In the genomic region with DNA sequence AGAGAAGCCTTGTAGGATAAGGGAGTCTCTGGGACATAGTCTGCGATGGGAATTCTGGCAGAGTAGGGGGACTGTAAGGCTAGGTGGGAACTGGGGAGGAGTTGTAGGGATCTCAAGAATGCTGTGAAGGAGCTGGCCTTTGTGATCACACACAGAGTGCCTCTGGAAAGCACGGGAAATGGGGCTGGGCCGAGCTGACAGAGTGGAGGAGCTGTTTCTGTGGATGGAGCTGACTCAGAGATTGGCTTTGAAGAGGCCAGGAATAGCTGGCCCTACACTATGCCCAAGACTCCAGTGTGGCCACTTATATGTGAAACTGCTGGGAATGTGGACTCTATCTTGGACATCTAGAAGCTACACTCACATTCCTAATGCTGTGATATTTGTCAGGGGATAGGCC, we compare ENCODE assay signal across 27 mouse cellular contexts. TPM values are rescaled to one million over a fixed set of nuclear protein-coding genes. Genes with fewer than 3 reads are reported as not detected.
DNase-seq lines count a peak whose midpoint lies in the region; ATAC-seq and TF ChIP-seq lines count a peak whose summit lies in the region.
"Had no signal": no experiment of that assay in that cellular context is flagged by ENCODE, and none has a peak within 500 bp of the region (broad histone marks: within the 10 kb centered on the region; RNA-seq: fewer than 3 reads in every experiment).

No protein-coding gene starts in this region.

- H3K4me3 ChIP-seq in heart, embryonic 12.5 days, result no peak overlapping the region
- no peak overlapping the region for H3K4me3 ChIP-seq in heart, embryonic 11.5 days (ENCODE audit: low read depth, low read length)
- H3K4me3 ChIP-seq in liver, embryonic 12.5 days, result no peak overlapping the region
- H3K4me3 ChIP-seq in liver, postnatal 0 days (ENCODE audit: low read depth, low read length), result no peak overlapping the region
- no peak overlapping the region for H3K4me3 ChIP-seq in stomach, postnatal 0 days (ENCODE audit: low read depth, low read length)
- H3K4me3 ChIP-seq in forebrain, embryonic 12.5 days (replicated peaks), result no peak overlapping the region
- H3K4me3 ChIP-seq: gastrocnemius, adult 2 months; heart, adult 2 months; hindbrain, embryonic 15.5 days; stomach, embryonic 15.5 days had no signal

- 0 out of 2 replicates have a peak, but pooled peaks cover 5% of the 10 kb centered on the region for H3K36me3 ChIP-seq in heart, embryonic 12.5 days
- no peaks in the 10 kb centered on the region for H3K36me3 ChIP-seq in heart, embryonic 11.5 days (ENCODE audit: control insufficient read depth, insufficient read depth, low read length)
- peaks cover 6% of the 10 kb centered on the region for H3K36me3 ChIP-seq in liver, embryonic 12.5 days
- H3K36me3 ChIP-seq in liver, postnatal 0 days (replicated peaks; ENCODE audit: insufficient read depth, low read length), result peaks cover 10% of the 10 kb centered on the region; the same call in 1 of the 2 replicates
- H3K36me3 ChIP-seq in stomach, postnatal 0 days (ENCODE audit: control insufficient read depth, insufficient read depth, low read length), result no peaks in the 10 kb centered on the region
- peaks cover 8% of the 10 kb centered on the region for H3K36me3 ChIP-seq in forebrain, embryonic 12.5 days (replicated peaks)
- H3K36me3 ChIP-seq: stomach, embryonic 15.5 days had no signal

- no peak overlapping the region for H3K9ac ChIP-seq in heart, embryonic 12.5 days
- H3K9ac ChIP-seq in heart, embryonic 11.5 days (ENCODE audit: low read depth, low read length), result no peak overlapping the region
- H3K9ac ChIP-seq in liver, embryonic 12.5 days, result no peak overlapping the region
- no peak overlapping the region for H3K9ac ChIP-seq in liver, postnatal 0 days (replicated peaks)
- H3K9ac ChIP-seq in stomach, postnatal 0 days (ENCODE audit: low read length), result no peak overlapping the region
- H3K9ac ChIP-seq in forebrain, embryonic 12.5 days, result no peak overlapping the region
- H3K9ac ChIP-seq: hindbrain, embryonic 15.5 days; stomach, embryonic 15.5 days had no signal

- no peak overlapping the region for H3K4me2 ChIP-seq in heart, embryonic 12.5 days
- H3K4me2 ChIP-seq in heart, embryonic 11.5 days, result no peak overlapping the region
- H3K4me2 ChIP-seq in liver, embryonic 12.5 days, result no peak overlapping the region
- H3K4me2 ChIP-seq in liver, postnatal 0 days (ENCODE audit: low read depth, low read length), result no peak overlapping the region
- no peak overlapping the region for H3K4me2 ChIP-seq in stomach, postnatal 0 days (replicated peaks; ENCODE audit: low read depth)
- H3K4me2 ChIP-seq in forebrain, embryonic 12.5 days, result no peak overlapping the region
- H3K4me2 ChIP-seq: hindbrain, embryonic 15.5 days; midbrain, embryonic 11.5 days; stomach, embryonic 15.5 days had no signal

- H3K27ac ChIP-seq in heart, embryonic 12.5 days (ENCODE audit: poor library complexity, severe bottlenecking), result no peak overlapping the region
- H3K27ac ChIP-seq in heart, embryonic 11.5 days (ENCODE audit: low read depth, low read length), result no peak overlapping the region
- peak overlapping the region; percentile 22; the same call in 1 of the 2 replicates for H3K27ac ChIP-seq in liver, embryonic 12.5 days
- no peak overlapping the region for H3K27ac ChIP-seq in liver, postnatal 0 days (ENCODE audit: low read depth)
- H3K27ac ChIP-seq in stomach, postnatal 0 days (replicated peaks), result peak overlapping the region; percentile 61; the same call in 1 of the 2 replicates
- H3K27ac ChIP-seq in forebrain, embryonic 12.5 days, result no peak overlapping the region
- H3K27ac ChIP-seq: gastrocnemius, adult 2 months; heart, adult 2 months; hindbrain, embryonic 15.5 days; kidney, postnatal 0 days; stomach, embryonic 15.5 days had no signal

- TF ChIP-seq EP300 in liver, postnatal 0 days (IDR thresholded peaks at IDR 0.05; ENCODE audit: low read depth), result no peak
- no peak for TF ChIP-seq EP300 in stomach, postnatal 0 days (optimal IDR thresholded peaks at IDR 0.05)

- no peaks in the 10 kb centered on the region for H3K9me3 ChIP-seq in heart, embryonic 12.5 days (replicated peaks)
- no peaks in the 10 kb centered on the region for H3K9me3 ChIP-seq in heart, embryonic 11.5 days (replicated peaks; ENCODE audit: control insufficient read depth, low read length)
- H3K9me3 ChIP-seq in liver, embryonic 12.5 days (replicated peaks), result no peaks in the 10 kb centered on the region
- H3K9me3 ChIP-seq in liver, postnatal 0 days (ENCODE audit: low read length), result no peaks in the 10 kb centered on the region
- no peaks in the 10 kb centered on the region for H3K9me3 ChIP-seq in stomach, postnatal 0 days (ENCODE audit: control insufficient read depth, low read length)
- no peaks in the 10 kb centered on the region for H3K9me3 ChIP-seq in forebrain, embryonic 12.5 days
- H3K9me3 ChIP-seq: hindbrain, embryonic 15.5 days; stomach, embryonic 15.5 days had no signal

- no peak for DNase-seq in liver, postnatal 0 days
- DNase-seq in NIH3T3 (ENCODE audit: low read depth), result peak; percentile 30
- peak; percentile 29 for DNase-seq in stomach, postnatal 0 days (ENCODE audit: low spot score)
- DNase-seq: adrenal gland, postnatal 25 days; gastrocnemius, adult 2 months; gastrocnemius, postnatal 36 days; heart, adult 2 months; heart, postnatal 4 days; kidney, adult 2 months; kidney, postnatal 4 days; lung, adult 2 months; lung, postnatal 36 days; right cerebral cortex, postnatal 25 days; thymus, adult 18-20 months; thymus, postnatal 25 days had no signal

- peaks cover 14% of the 10 kb centered on the region for H3K4me1 ChIP-seq in heart, embryonic 12.5 days (replicated peaks)
- peaks cover 8% of the 10 kb centered on the region; the same call in 1 of the 2 replicates for H3K4me1 ChIP-seq in heart, embryonic 11.5 days (ENCODE audit: control insufficient read depth, insufficient read depth, low read length)
- H3K4me1 ChIP-seq in liver, embryonic 12.5 days, result peaks cover 9% of the 10 kb centered on the region
- H3K4me1 ChIP-seq in liver, postnatal 0 days (ENCODE audit: insufficient read depth), result no peaks in the 10 kb centered on the region
- no peaks in the 10 kb centered on the region for H3K4me1 ChIP-seq in stomach, postnatal 0 days (replicated peaks; ENCODE audit: control insufficient read depth, insufficient read depth)
- H3K4me1 ChIP-seq in forebrain, embryonic 12.5 days, result no peaks in the 10 kb centered on the region
- H3K4me1 ChIP-seq: hindbrain, embryonic 15.5 days had no signal

- TF ChIP-seq CTCF in liver, postnatal 0 days (IDR thresholded peaks at IDR 0.05; ENCODE audit: low read depth), result no peak
- no peak for TF ChIP-seq CTCF in stomach, postnatal 0 days (IDR thresholded peaks at IDR 0.05; ENCODE audit: low read depth)

- 0 out of 2 replicates have a peak, but pooled peaks have one; percentile 22 for ATAC-seq in heart, embryonic 12.5 days (ENCODE audit: insufficient number of reproducible peaks, low FRiP score)
- no peak for ATAC-seq in heart, embryonic 11.5 days (replicated peaks; ENCODE audit: insufficient number of reproducible peaks, low FRiP score, low TSS enrichment)
- no peak for ATAC-seq in liver, embryonic 12.5 days
- ATAC-seq in liver, postnatal 0 days, result no peak
- 0 out of 2 replicates have a peak, but pooled peaks have one; percentile 50 for ATAC-seq in stomach, postnatal 0 days (ENCODE audit: low FRiP score, low TSS enrichment)
- no peak for ATAC-seq in forebrain, embryonic 12.5 days (ENCODE audit: low FRiP score)
- ATAC-seq: CD4-positive, CD25-positive, alpha-beta regulatory T cell, adult 4 months; forebrain, embryonic 14.5 days; inflammation-experienced regulatory T-cells, adult 6 months; midbrain, embryonic 16.5 days had no signal

- no peaks in the 10 kb centered on the region for H3K27me3 ChIP-seq in heart, embryonic 12.5 days (replicated peaks)
- no peaks in the 10 kb centered on the region for H3K27me3 ChIP-seq in heart, embryonic 11.5 days (ENCODE audit: control insufficient read depth, insufficient read depth, low read length)
- no peaks in the 10 kb centered on the region for H3K27me3 ChIP-seq in liver, embryonic 12.5 days (replicated peaks)
- no peaks in the 10 kb centered on the region for H3K27me3 ChIP-seq in liver, postnatal 0 days (ENCODE audit: insufficient read depth, low read length)
- no peaks in the 10 kb centered on the region for H3K27me3 ChIP-seq in stomach, postnatal 0 days (ENCODE audit: control insufficient read depth, insufficient read depth, low read length)
- no peaks in the 10 kb centered on the region for H3K27me3 ChIP-seq in forebrain, embryonic 12.5 days
- H3K27me3 ChIP-seq: hindbrain, embryonic 15.5 days; stomach, embryonic 15.5 days had no signal

- WGBS in heart, embryonic 12.5 days, result 15% methylated on average over 3 of the region's 3 CpGs
- WGBS in heart, embryonic 11.5 days (ENCODE audit: insufficient replicate concordance), result 13% methylated on average over 3 of the region's 3 CpGs
- 49% methylated on average over 3 of the region's 3 CpGs for WGBS in liver, embryonic 12.5 days (ENCODE audit: insufficient replicate concordance)
- 55% methylated on average over 3 of the region's 3 CpGs for WGBS in liver, postnatal 0 days (ENCODE audit: insufficient replicate concordance)
- WGBS in stomach, postnatal 0 days, result 21% methylated on average over 3 of the region's 3 CpGs
- WGBS in forebrain, embryonic 12.5 days, result 63% methylated on average over 3 of the region's 3 CpGs

RNA-seq across cellular contexts. Expression of a gene that starts 17.4 kb away (rescaled TPM):
- 0.14 and 0.28 TPM in 2 replicates for polyA plus RNA-seq in heart, embryonic 12.5 days (2016; fragmentation: Nextera tagmentation; extraction: Ambion mirVana)
- polyA plus RNA-seq in heart, embryonic 11.5 days (2014; fragmentation: Nextera tagmentation; extraction: Ambion mirVana), result 0.19 TPM in 1 of 2 replicates, not detected in the other
- polyA plus RNA-seq in liver, embryonic 12.5 days (2016; fragmentation: Nextera tagmentation; extraction: Ambion mirVana), result 0.24 and 0.35 TPM in 2 replicates
- 2.5 TPM in 2 replicates for polyA plus RNA-seq in liver, postnatal 0 days (2015; fragmentation: Nextera tagmentation; extraction: Ambion mirVana)
- polyA plus RNA-seq in stomach, postnatal 0 days (2015; fragmentation: Nextera tagmentation; extraction: Ambion mirVana), result 19.2 and 22.7 TPM in 2 replicates
- 0.59 and 0.85 TPM in 2 replicates for polyA plus RNA-seq in forebrain, embryonic 12.5 days (2016; fragmentation: Nextera tagmentation; extraction: Ambion mirVana)

Comparison
In these comparisons a context has a peak if more than half of its experiments do, and no peak if none do; other contexts are left out.
1. ATAC-seq: peak in heart, embryonic 12.5 days (single experiment) and stomach, postnatal 0 days (single experiment); none in heart, embryonic 11.5 days (single experiment), liver, embryonic 12.5 days (single experiment), liver, postnatal 0 days (single experiment) and forebrain, embryonic 12.5 days (single experiment).
2. H3K27ac ChIP-seq: peak in liver, embryonic 12.5 days (single experiment) and stomach, postnatal 0 days (single experiment); none in heart, embryonic 12.5 days (single experiment), heart, embryonic 11.5 days (single experiment), liver, postnatal 0 days (single experiment) and forebrain, embryonic 12.5 days (single experiment).